Mouse (Mus musculus): ENCODE results near the gene Caskin1.

- TF ChIP-seq CTCF (IDR thresholded peaks at IDR 0.05; ENCODE audit: low read depth) (peak; percentile 17; the same call in 1 of the 2 replicates), EP300 (IDR thresholded peaks at IDR 0.05; ENCODE audit: low read depth) (no peak)
These were observed 13.8 kb downstream of the Caskin1 start for GRCm38 (mm10) chr17:24502208-24502607.

All from heart, postnatal 0 days (tissue).